Mouse (Mus musculus): ENCODE results near the gene Adamtsl1.

- no peak for TF ChIP-seq CTCF (IDR thresholded peaks at IDR 0.05; ENCODE audit: low read depth)
- no peak for TF ChIP-seq EP300 (IDR thresholded peaks at IDR 0.05; ENCODE audit: low read depth)
Measured at GRCm38 (mm10) chr4:85901316-85901715, 387.3 kb downstream of the Adamtsl1 start.

Measured in liver, postnatal 0 days (tissue).